Mouse (Mus musculus): ENCODE data around the gene Snai1. TPM values are rescaled to one million over a fixed set of nuclear protein-coding genes. Genes with fewer than 3 reads are reported as not detected.

The Snai1 gene
- polyA plus RNA-seq, 1 experiment from 2014 or later = 1.5 TPM

GRCm38 (mm10) chr2:167583161-167583952 lies 45.4 kb downstream of the Snai1 start:
- H3K4me2 ChIP-seq (ENCODE audit: low read depth, low read length) = no peak overlapping the region
- H3K36me3 ChIP-seq (ENCODE audit: control insufficient read depth, insufficient read depth) = no peaks in the 10 kb centered on the region
- no peak overlapping the region for H3K27ac ChIP-seq (ENCODE audit: low read length)
- ATAC-seq (ENCODE audit: low read depth) = no peak
- no peak overlapping the region for H3K4me3 ChIP-seq (ENCODE audit: low read depth, low read length)
- no peaks in the 10 kb centered on the region for H3K9me3 ChIP-seq (replicated peaks; ENCODE audit: control insufficient read depth, low read length)
- peaks cover 23% of the 10 kb centered on the region for H3K4me1 ChIP-seq (ENCODE audit: control insufficient read depth, low read depth, low read length)
- WGBS (ENCODE audit: insufficient replicate concordance) = 39% methylated on average over 10 of the region's 10 CpGs
- H3K9ac ChIP-seq (ENCODE audit: low read depth, low read length) = no peak overlapping the region
- no peaks in the 10 kb centered on the region for H3K27me3 ChIP-seq (ENCODE audit: control insufficient read depth, insufficient read depth, low read depth, low read length)

- H3K4me1 ChIP-seq (ENCODE audit: control insufficient read depth, low read depth, low read length) = peaks cover 36% of the 10 kb centered on the region
- no peak overlapping the region for H3K4me3 ChIP-seq (ENCODE audit: low read depth, low read length)
- no peaks in the 10 kb centered on the region for H3K9me3 ChIP-seq (replicated peaks; ENCODE audit: control insufficient read depth, low read length)
- no peak overlapping the region for H3K4me2 ChIP-seq (ENCODE audit: low read depth, low read length)
- no peak overlapping the region for H3K9ac ChIP-seq (ENCODE audit: low read depth, low read length)
- ATAC-seq (ENCODE audit: low read depth) = no peak
- WGBS (ENCODE audit: insufficient replicate concordance) = 75% methylated on average over 2 of the region's 2 CpGs
- H3K27me3 ChIP-seq (ENCODE audit: control insufficient read depth, insufficient read depth, low read depth, low read length) = no peaks in the 10 kb centered on the region
- no peaks in the 10 kb centered on the region for H3K36me3 ChIP-seq (ENCODE audit: control insufficient read depth, insufficient read depth)
- no peak overlapping the region for H3K27ac ChIP-seq (ENCODE audit: low read length)
These were observed 47.3 kb downstream of the Snai1 start for GRCm38 (mm10) chr2:167585273-167585672.

- no peaks in the 10 kb centered on the region for H3K9me3 ChIP-seq (replicated peaks; ENCODE audit: control insufficient read depth, low read length)
- H3K9ac ChIP-seq (ENCODE audit: low read depth, low read length) = no peak overlapping the region
- ATAC-seq (ENCODE audit: low read depth) = no peak
- H3K36me3 ChIP-seq (ENCODE audit: control insufficient read depth, insufficient read depth) = no peaks in the 10 kb centered on the region
- H3K27me3 ChIP-seq (ENCODE audit: control insufficient read depth, insufficient read depth, low read depth, low read length) = no peaks in the 10 kb centered on the region
- no peak overlapping the region for H3K4me3 ChIP-seq (ENCODE audit: low read depth, low read length)
- WGBS (ENCODE audit: insufficient replicate concordance) = 44% methylated on average over 8 of the region's 8 CpGs
- no peak overlapping the region for H3K4me2 ChIP-seq (ENCODE audit: low read depth, low read length)
- H3K27ac ChIP-seq (ENCODE audit: low read length) = peak overlapping the region; percentile 18; the same call in 1 of the 2 replicates
- peaks cover 36% of the 10 kb centered on the region for H3K4me1 ChIP-seq (ENCODE audit: control insufficient read depth, low read depth, low read length)
These were observed 48.0 kb downstream of the Snai1 start for GRCm38 (mm10) chr2:167586041-167586440.

- H3K9ac ChIP-seq (ENCODE audit: low read depth, low read length) = no peak overlapping the region
- WGBS (ENCODE audit: insufficient replicate concordance) = 45% methylated on average over 9 of the region's 9 CpGs
- H3K9me3 ChIP-seq (replicated peaks; ENCODE audit: control insufficient read depth, low read length) = no peaks in the 10 kb centered on the region
- no peaks in the 10 kb centered on the region for H3K27me3 ChIP-seq (ENCODE audit: control insufficient read depth, insufficient read depth, low read depth, low read length)
- H3K4me1 ChIP-seq (ENCODE audit: control insufficient read depth, low read depth, low read length) = peaks cover 36% of the 10 kb centered on the region
- no peak overlapping the region for H3K4me2 ChIP-seq (ENCODE audit: low read depth, low read length)
- peak; percentile 28; the same call in 1 of the 2 replicates for ATAC-seq (ENCODE audit: low read depth)
- no peak overlapping the region for H3K27ac ChIP-seq (ENCODE audit: low read length)
- H3K4me3 ChIP-seq (ENCODE audit: low read depth, low read length) = no peak overlapping the region
- no peaks in the 10 kb centered on the region for H3K36me3 ChIP-seq (ENCODE audit: control insufficient read depth, insufficient read depth)
These were observed 49.0 kb downstream of the Snai1 start for GRCm38 (mm10) chr2:167586976-167587375.

- ATAC-seq (ENCODE audit: low read depth) = peak; percentile 73
- no peaks in the 10 kb centered on the region for H3K36me3 ChIP-seq (ENCODE audit: control insufficient read depth, insufficient read depth)
- H3K27ac ChIP-seq (ENCODE audit: low read length) = peak overlapping the region; percentile 79
- peaks cover 30% of the 10 kb centered on the region for H3K4me1 ChIP-seq (ENCODE audit: control insufficient read depth, low read depth, low read length)
- peak overlapping the region; percentile 70 for H3K4me2 ChIP-seq (ENCODE audit: low read depth, low read length)
- peak overlapping the region; percentile 60 for H3K4me3 ChIP-seq (ENCODE audit: low read depth, low read length)
- peak overlapping the region; percentile 68 for H3K9ac ChIP-seq (ENCODE audit: low read depth, low read length)
- H3K27me3 ChIP-seq (ENCODE audit: control insufficient read depth, insufficient read depth, low read depth, low read length) = no peaks in the 10 kb centered on the region
- H3K9me3 ChIP-seq (replicated peaks; ENCODE audit: control insufficient read depth, low read length) = no peaks in the 10 kb centered on the region
- 6% methylated on average over 21 of the region's 21 CpGs for WGBS (ENCODE audit: insufficient replicate concordance)
These were observed 51.0 kb downstream of the Snai1 start for GRCm38 (mm10) chr2:167588774-167589577.

Other genes with a start within 250 kb of the Snai1 start
- 1.3 and 1.5 TPM in 2 replicates for gene B4galt5, start 189.0 kb upstream of the Snai1 start, polyA plus RNA-seq (2015; fragmentation: Nextera tagmentation; extraction: Ambion mirVana)
- gene Slc9a8, start 116.5 kb upstream of the Snai1 start, polyA plus RNA-seq (2015; fragmentation: Nextera tagmentation; extraction: Ambion mirVana) = 14.7 and 15.1 TPM in 2 replicates
- gene Rnf114, start 45.5 kb upstream of the Snai1 start, polyA plus RNA-seq (2015; fragmentation: Nextera tagmentation; extraction: Ambion mirVana) = 35.6 and 36.7 TPM in 2 replicates
- gene Spata2, start 45.3 kb upstream of the Snai1 start, polyA plus RNA-seq (2015; fragmentation: Nextera tagmentation; extraction: Ambion mirVana) = 6.7 and 8.3 TPM in 2 replicates
- 168 and 175 TPM in 2 replicates for gene Ube2v1, start 93.9 kb downstream of the Snai1 start, polyA plus RNA-seq (2015; fragmentation: Nextera tagmentation; extraction: Ambion mirVana)
- gene Gm20431, start 123.3 kb downstream of the Snai1 start, polyA plus RNA-seq (2015; fragmentation: Nextera tagmentation; extraction: Ambion mirVana) = not detected in 2 replicates
- 0.46 and 0.61 TPM in 2 replicates for gene Cebpb, start 150.7 kb downstream of the Snai1 start, polyA plus RNA-seq (2015; fragmentation: Nextera tagmentation; extraction: Ambion mirVana)
- 13.7 and 14.0 TPM in 2 replicates for gene Tmem189, start 151.6 kb downstream of the Snai1 start, polyA plus RNA-seq (2015; fragmentation: Nextera tagmentation; extraction: Ambion mirVana)

Data from liver, embryonic 16.5 days (tissue).